Mouse (Mus musculus): ENCODE measurements around the gene Dgki. TPM values are rescaled to one million over a fixed set of nuclear protein-coding genes. Genes with fewer than 3 reads are reported as not detected.

Dgki gene
- total and polyA plus RNA-seq, 3 experiments, result 0.04 to 0.18 (median 0.08) TPM

DNA sequence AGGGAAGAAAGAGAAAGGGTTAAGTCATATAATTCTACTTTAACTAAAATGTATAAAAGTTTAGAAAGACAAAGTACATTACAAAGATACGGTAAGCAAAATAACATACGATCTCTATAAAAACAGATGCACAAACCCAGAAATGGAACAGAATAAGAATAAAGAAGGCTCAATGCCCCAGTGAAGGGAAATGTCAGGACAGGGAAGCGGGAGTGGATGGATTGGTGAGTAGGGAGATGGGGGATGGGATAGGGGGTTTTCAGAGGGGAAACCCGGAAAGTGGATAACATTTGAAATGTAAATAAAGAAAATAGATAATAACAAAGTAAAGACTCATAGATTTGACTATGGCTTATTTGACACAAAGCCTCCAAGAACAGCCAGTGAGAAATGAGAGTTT is 400.1 kb downstream of the Dgki start:
- DNase-seq, result no peak
- Histone ChIP-seq H3K4me3 (no peak overlapping the region), H3K36me3 (ENCODE audit: control insufficient read depth, insufficient read depth, low read length) (peaks cover 4% of the 10 kb centered on the region), H3K27ac (no peak overlapping the region), H3K9ac (ENCODE audit: low read depth, low read length) (no peak overlapping the region), H3K79me2 (replicated peaks; ENCODE audit: control insufficient read depth, insufficient read depth, low read length) (no peaks in the 10 kb centered on the region), H3K4me1 (ENCODE audit: control insufficient read depth, insufficient read depth, low read length) (no peaks in the 10 kb centered on the region; the same call in 1 of the 2 replicates), H3K27me3 (ENCODE audit: control insufficient read depth, insufficient read depth, low read length) (no peaks in the 10 kb centered on the region)
- no peak for TF ChIP-seq EP300 (IDR thresholded peaks at IDR 0.05; ENCODE audit: insufficient read depth, low read depth, low read length)
- no peak for TF ChIP-seq POLR2A (IDR thresholded peaks at IDR 0.05; ENCODE audit: insufficient read depth, low read depth, low read length)
- TF ChIP-seq CTCF (IDR thresholded peaks at IDR 0.05), result no peak
- intact Hi-C loops (cut with DNase I), result loop anchor here (5.0 to 10.0 kb wide), 4 partner anchors 38 to 1515 kb away; partner anchors contain the start of gene Chrm2
- 93% methylated on average over 4 of the region's 4 CpGs for WGBS

DNA sequence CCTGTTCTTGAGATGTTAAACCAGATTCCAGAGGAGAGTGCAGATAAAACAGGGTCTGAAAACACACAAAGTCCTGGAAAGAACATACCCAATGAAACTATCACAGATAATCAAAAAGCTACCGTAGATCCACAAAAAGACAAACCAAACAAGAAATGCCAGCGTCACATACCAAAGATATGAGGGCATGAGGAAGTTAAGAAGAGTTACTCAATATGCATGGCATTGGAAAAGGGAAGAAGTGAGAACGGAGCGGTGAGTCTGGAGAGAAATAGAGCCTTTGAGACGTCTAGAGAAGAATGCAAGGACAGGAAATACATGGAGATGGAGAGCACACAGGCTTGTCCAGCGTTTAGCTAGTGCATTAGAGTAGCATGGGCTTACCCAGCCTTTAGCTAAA is 401.6 kb downstream of the Dgki start:
- no peak overlapping the region for H3K9ac ChIP-seq (ENCODE audit: low read depth, low read length)
- TF ChIP-seq POLR2A (IDR thresholded peaks at IDR 0.05; ENCODE audit: insufficient read depth, low read depth, low read length) (no peak), EP300 (IDR thresholded peaks at IDR 0.05; ENCODE audit: insufficient read depth, low read depth, low read length) (no peak), CTCF (IDR thresholded peaks at IDR 0.05) (no peak)
- DNase-seq, result no peak
- no peaks in the 10 kb centered on the region for H3K27me3 ChIP-seq (ENCODE audit: control insufficient read depth, insufficient read depth, low read length)
- H3K4me1 ChIP-seq (ENCODE audit: control insufficient read depth, insufficient read depth, low read length), result no peaks in the 10 kb centered on the region; the same call in 1 of the 2 replicates
- peaks cover 4% of the 10 kb centered on the region for H3K36me3 ChIP-seq (ENCODE audit: control insufficient read depth, insufficient read depth, low read length)
- no peak overlapping the region for H3K4me3 ChIP-seq
- intact Hi-C loops (cut with DNase I), result loop anchor here (5.0 kb wide), 1 partner anchor 36 kb away; no protein-coding TSS in a partner anchor
- no peaks in the 10 kb centered on the region for H3K79me2 ChIP-seq (replicated peaks; ENCODE audit: control insufficient read depth, insufficient read depth, low read length)
- no peak overlapping the region for H3K27ac ChIP-seq
- WGBS, result 57% methylated on average over 6 of the region's 6 CpGs

DNA sequence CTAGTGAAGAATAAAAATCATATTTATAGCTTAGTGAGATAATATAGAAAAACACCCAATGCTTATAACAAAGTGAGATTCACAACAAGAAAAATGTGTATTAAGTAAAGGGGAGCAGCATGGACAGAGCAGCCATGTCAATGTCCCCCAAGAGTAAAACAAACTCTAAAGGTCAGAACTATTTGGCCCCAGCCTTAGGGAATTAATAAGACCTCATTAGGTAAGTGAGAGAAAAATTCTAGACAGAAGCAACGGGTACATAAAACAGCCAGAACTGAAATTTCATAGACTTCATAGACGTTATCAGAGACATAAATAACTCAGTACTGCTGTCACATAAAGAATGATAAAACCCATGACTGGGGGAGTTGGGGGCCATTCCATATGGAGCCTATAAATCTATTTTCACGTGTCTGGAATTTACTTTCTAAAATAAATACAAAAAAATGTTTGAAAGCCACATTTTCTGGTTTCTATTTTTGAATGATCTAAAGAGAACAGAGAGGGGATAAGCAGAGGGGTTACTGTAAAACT is 402.3 kb downstream of the Dgki start:
- WGBS, result 70% methylated on average over 3 of the region's 3 CpGs
- DNase-seq, result no peak
- Histone ChIP-seq H3K9ac (ENCODE audit: low read depth, low read length) (no peak overlapping the region), H3K27me3 (ENCODE audit: control insufficient read depth, insufficient read depth, low read length) (no peaks in the 10 kb centered on the region), H3K36me3 (ENCODE audit: control insufficient read depth, insufficient read depth, low read length) (peaks cover 4% of the 10 kb centered on the region), H3K4me1 (ENCODE audit: control insufficient read depth, insufficient read depth, low read length) (no peaks in the 10 kb centered on the region; the same call in 1 of the 2 replicates), H3K79me2 (replicated peaks; ENCODE audit: control insufficient read depth, insufficient read depth, low read length) (no peaks in the 10 kb centered on the region), H3K27ac (no peak overlapping the region), H3K4me3 (no peak overlapping the region)
- intact Hi-C loops (cut with DNase I), result loop anchor here (5.0 kb wide), 1 partner anchor 35 kb away; no protein-coding TSS in a partner anchor
- TF ChIP-seq POLR2A (IDR thresholded peaks at IDR 0.05; ENCODE audit: insufficient read depth, low read depth, low read length) (no peak), CTCF (IDR thresholded peaks at IDR 0.05) (no peak), EP300 (IDR thresholded peaks at IDR 0.05; ENCODE audit: insufficient read depth, low read depth, low read length) (no peak)

DNA sequence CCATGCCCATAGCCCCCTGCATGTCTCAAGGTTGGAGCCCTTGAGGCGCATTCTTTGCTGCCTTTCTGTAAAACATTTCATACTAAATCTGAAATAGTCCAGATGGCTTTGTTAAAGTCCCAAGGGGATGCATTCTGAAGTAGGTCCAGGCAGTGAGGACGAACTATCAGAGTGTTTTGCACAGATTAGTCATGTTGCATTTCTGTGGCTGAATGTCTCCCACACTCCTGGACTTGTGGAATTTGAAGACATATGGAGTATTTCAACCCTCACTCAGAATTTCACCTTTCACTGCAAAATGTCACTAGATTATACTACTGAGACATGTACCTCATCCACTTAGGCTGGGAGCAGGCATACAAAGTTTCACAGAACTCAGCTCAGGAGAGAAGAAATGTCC is 403.3 kb downstream of the Dgki start:
- peak in 1 of 2 experiments; percentile 13 for DNase-seq
- TF ChIP-seq POLR2A (IDR thresholded peaks at IDR 0.05; ENCODE audit: insufficient read depth, low read depth, low read length) (no peak), CTCF (IDR thresholded peaks at IDR 0.05) (no peak), EP300 (IDR thresholded peaks at IDR 0.05; ENCODE audit: insufficient read depth, low read depth, low read length) (no peak)

DNA sequence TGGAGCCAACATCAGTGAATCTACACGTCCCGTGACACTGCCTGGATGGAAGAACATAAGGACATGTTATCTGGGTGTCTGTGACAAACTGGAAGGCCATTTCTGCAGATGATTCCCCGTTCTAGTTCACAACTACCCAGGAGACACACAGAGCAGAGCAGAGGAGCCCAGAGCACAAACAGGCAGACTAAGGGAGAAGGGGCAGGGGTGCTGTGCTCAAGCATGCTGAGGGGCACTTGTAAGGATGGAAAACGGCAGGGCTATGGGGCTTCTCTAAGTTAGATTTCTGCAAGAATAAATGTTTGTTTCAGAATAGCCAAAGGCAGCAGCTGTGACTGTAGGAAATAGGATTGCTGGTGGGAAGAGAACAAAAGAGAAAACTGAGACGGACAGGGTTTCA is 408.2 kb downstream of the Dgki start:
- H3K27ac ChIP-seq, result no peak overlapping the region
- TF ChIP-seq CTCF (IDR thresholded peaks at IDR 0.05) (no peak), POLR2A (IDR thresholded peaks at IDR 0.05; ENCODE audit: insufficient read depth, low read depth, low read length) (no peak)
- WGBS, result 73% methylated on average over 5 of the region's 5 CpGs

More for the DNA sequence above, 403.3 kb downstream of the Dgki start:
- Histone ChIP-seq H3K27ac (no peak overlapping the region), H3K27me3 (ENCODE audit: control insufficient read depth, insufficient read depth, low read length) (no peaks in the 10 kb centered on the region), H3K4me3 (no peak overlapping the region), H3K9ac (ENCODE audit: low read depth, low read length) (no peak overlapping the region), H3K4me1 (ENCODE audit: control insufficient read depth, insufficient read depth, low read length) (no peaks in the 10 kb centered on the region; the same call in 1 of the 2 replicates), H3K79me2 (replicated peaks; ENCODE audit: control insufficient read depth, insufficient read depth, low read length) (no peaks in the 10 kb centered on the region), H3K36me3 (ENCODE audit: control insufficient read depth, insufficient read depth, low read length) (peaks cover 4% of the 10 kb centered on the region)
- intact Hi-C loops (cut with DNase I), result loop anchor here (5.0 kb wide), 1 partner anchor 34 kb away; no protein-coding TSS in a partner anchor
- 52% methylated on average over 2 of the region's 2 CpGs for WGBS

DNA sequence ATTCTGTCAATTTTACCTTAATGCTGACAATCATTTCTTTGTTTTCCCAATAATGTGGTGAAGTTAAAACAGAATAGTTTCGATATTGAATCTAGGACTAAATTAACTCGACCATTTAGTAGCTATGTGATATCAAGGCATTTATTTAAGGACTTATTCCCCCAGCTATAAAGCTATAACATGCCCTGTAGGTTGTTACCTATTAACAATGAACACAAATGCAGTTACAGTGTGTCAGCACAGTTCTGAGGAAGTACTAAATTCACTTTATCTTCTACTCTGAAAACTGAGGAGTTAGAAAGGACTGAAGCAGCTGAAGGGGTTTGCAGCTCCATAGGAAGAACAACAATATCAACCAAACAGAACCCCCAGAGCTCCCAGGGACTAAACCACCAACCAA is 409.2 kb downstream of the Dgki start:
- Histone ChIP-seq H3K4me1 (ENCODE audit: control insufficient read depth, insufficient read depth, low read length) (no peaks in the 10 kb centered on the region; the same call in 1 of the 2 replicates), H3K79me2 (replicated peaks; ENCODE audit: control insufficient read depth, insufficient read depth, low read length) (no peaks in the 10 kb centered on the region), H3K27ac (no peak overlapping the region), H3K9ac (ENCODE audit: low read depth, low read length) (no peak overlapping the region), H3K4me3 (no peak overlapping the region), H3K36me3 (ENCODE audit: control insufficient read depth, insufficient read depth, low read length) (no peaks in the 10 kb centered on the region), H3K27me3 (ENCODE audit: control insufficient read depth, insufficient read depth, low read length) (no peaks in the 10 kb centered on the region)
- no peak for DNase-seq
- intact Hi-C loops (cut with DNase I), result no loop called here
- 64% methylated on average over 2 of the region's 2 CpGs for WGBS
- TF ChIP-seq POLR2A (IDR thresholded peaks at IDR 0.05; ENCODE audit: insufficient read depth, low read depth, low read length) (no peak), CTCF (IDR thresholded peaks at IDR 0.05) (no peak), EP300 (IDR thresholded peaks at IDR 0.05; ENCODE audit: insufficient read depth, low read depth, low read length) (no peak)

More for the DNA sequence above, 408.2 kb downstream of the Dgki start:
- Histone ChIP-seq H3K79me2 (replicated peaks; ENCODE audit: control insufficient read depth, insufficient read depth, low read length) (no peaks in the 10 kb centered on the region), H3K36me3 (ENCODE audit: control insufficient read depth, insufficient read depth, low read length) (peaks cover 3% of the 10 kb centered on the region), H3K27me3 (ENCODE audit: control insufficient read depth, insufficient read depth, low read length) (no peaks in the 10 kb centered on the region), H3K9ac (ENCODE audit: low read depth, low read length) (no peak overlapping the region), H3K4me1 (ENCODE audit: control insufficient read depth, insufficient read depth, low read length) (no peaks in the 10 kb centered on the region; the same call in 1 of the 2 replicates), H3K4me3 (no peak overlapping the region)
- intact Hi-C loops (cut with DNase I), result no loop called here
- DNase-seq, result no peak
